Mouse (Mus musculus) neural tube, embryonic 14.5 days (tissue): ENCODE results near the gene Ano6. TPM values are rescaled to one million over a fixed set of nuclear protein-coding genes. Genes with fewer than 3 reads are reported as not detected.

ENCODE experiments used
- ATAC-seq: fragments of 200-750 bp; cut with Nextera tagmentation; 2 replicates; pipeline ENCODE4 v1.8.0; 2017; ENCODE audit warnings: low read depth, mild to moderate bottlenecking, moderate TSS enrichment, moderate library complexity
- H3K27ac ChIP-seq: fragments of 300-500 bp; sonication (generic); 2 replicates; pipeline ENCODE4 v1.5.1; 2014; ENCODE audit warnings: low read depth, mild to moderate bottlenecking, control low read depth, low read length, moderate library complexity, mixed read lengths
- H3K27me3 ChIP-seq: fragments of 300-500 bp; sonication (generic); 2 replicates; pipeline ENCODE4 v1.6.1; 2014; ENCODE audit warnings: low read length; ENCODE audit not compliant: control insufficient read depth, insufficient read depth
- H3K36me3 ChIP-seq: fragments of 300-500 bp; sonication (generic); 2 replicates; pipeline ENCODE4 v1.6.1; 2014; ENCODE audit warnings: low read length, mixed read lengths; ENCODE audit not compliant: control insufficient read depth, insufficient read depth
- H3K4me1 ChIP-seq: fragments of 300-500 bp; sonication (generic); 2 replicates; pipeline ENCODE4 v1.6.1; 2014; ENCODE audit warnings: low read length; ENCODE audit not compliant: control insufficient read depth, insufficient read depth
- H3K4me2 ChIP-seq: fragments of 300-500 bp; sonication (generic); 2 replicates; pipeline ENCODE4 v1.6.1; 2014; ENCODE audit warnings: mild to moderate bottlenecking, low read depth, low read length, control low read depth
- H3K4me3 ChIP-seq: fragments of 300-500 bp; sonication (generic); 2 replicates; pipeline ENCODE4 v1.5.1; 2014; ENCODE audit warnings: low read depth, low read length, control low read depth, mixed read lengths
- H3K9ac ChIP-seq: fragments of 300-500 bp; sonication (generic); replicated peaks from 2 replicates; pipeline ENCODE4 v1.6.1; 2014; ENCODE audit warnings: low read depth, mild to moderate bottlenecking, control low read depth, low read length, mixed read lengths
- H3K9me3 ChIP-seq: fragments of 300-500 bp; sonication (generic); 2 replicates; pipeline ENCODE4 v1.6.1; 2016; ENCODE audit warnings: low read length; ENCODE audit not compliant: control insufficient read depth
- WGBS: fragments of 180-500 bp; shearing (Covaris S2); extraction: QIAGEN DNeasy Blood & Tissue Kit; methylation state at CpG from one replicate; pipeline ENCODE4 v1.1.7; 2014; 5-methylcytosine and 5-hydroxymethylcytosine counted together
- polyA plus RNA-seq: library from polyadenylated mRNA; unstranded; fragments of >200 nt; fragmentation: Nextera tagmentation; extraction: Ambion mirVana; gene quantifications from 2 replicates; pipeline ENCODE4 v1.2.1, GENCODE M21; 2014

Ano6 gene
- polyA plus RNA-seq, 1 experiment from 2014 or later, result 32.3 TPM

GRCm38 (mm10) chr15:95799632-95800031 is 9.0 kb downstream of the Ano6 start:
- Histone ChIP-seq H3K4me2 (no peak overlapping the region), H3K4me1 (peaks cover 11% of the 10 kb centered on the region; the same call in 1 of the 2 replicates), H3K4me3 (no peak overlapping the region), H3K9me3 (no peaks in the 10 kb centered on the region), H3K36me3 (no peaks in the 10 kb centered on the region), H3K9ac (no peak overlapping the region), H3K27me3 (no peaks in the 10 kb centered on the region), H3K27ac (no peak overlapping the region)
- 96% methylated on average over 5 of the region's 5 CpGs for WGBS
- ATAC-seq, result no peak

- H3K36me3 ChIP-seq, result no peaks in the 10 kb centered on the region
These were observed 9.4 kb downstream of the Ano6 start for GRCm38 (mm10) chr15:95800051-95800450.

DNA sequence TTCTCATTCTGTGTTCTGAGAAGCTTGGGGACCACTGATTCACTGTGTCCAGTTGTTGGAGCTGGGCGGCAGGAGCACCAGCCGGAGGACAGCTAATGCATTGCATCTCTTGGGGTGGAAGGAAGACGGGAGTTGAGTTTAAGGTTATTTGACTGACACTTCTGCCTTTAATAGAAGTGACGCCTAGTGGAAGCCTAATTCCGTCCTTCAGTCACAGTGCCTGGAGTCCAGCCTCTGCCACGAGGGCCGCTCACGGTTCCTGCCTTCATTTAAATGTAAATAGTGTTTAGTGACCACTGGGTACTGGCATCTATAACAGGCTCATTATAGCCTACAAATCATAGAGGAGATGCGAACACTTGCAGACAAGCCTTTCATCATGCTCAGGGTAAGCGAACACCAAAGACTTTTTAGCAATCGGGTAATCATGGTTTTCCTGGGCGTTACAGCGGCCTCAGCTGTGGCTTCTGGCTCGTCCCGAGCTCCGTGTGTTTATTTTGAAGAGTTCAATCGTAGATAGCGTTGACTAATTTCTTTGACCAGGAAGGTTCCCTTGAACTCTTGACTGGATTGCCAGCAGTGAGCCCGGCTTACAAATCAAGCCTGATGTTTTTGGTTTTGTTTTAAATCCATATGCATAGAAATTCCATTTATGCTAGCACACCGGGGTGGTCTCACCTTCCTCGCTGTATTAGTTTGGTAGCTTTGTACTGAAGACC is 10.8 kb downstream of the Ano6 start:
- Histone ChIP-seq H3K36me3 (no peaks in the 10 kb centered on the region), H3K4me1 (peaks cover 5% of the 10 kb centered on the region; the same call in 1 of the 2 replicates), H3K4me2 (no peak overlapping the region), H3K4me3 (no peak overlapping the region), H3K9ac (no peak overlapping the region), H3K27me3 (no peaks in the 10 kb centered on the region), H3K9me3 (no peaks in the 10 kb centered on the region), H3K27ac (no peak overlapping the region)
- 63% methylated on average over 21 of the region's 21 CpGs for WGBS
- no peak for ATAC-seq

More at GRCm38 (mm10) chr15:95800051-95800450, 9.4 kb downstream of the Ano6 start:
- no peak overlapping the region for H3K4me2 ChIP-seq
- no peaks in the 10 kb centered on the region for H3K27me3 ChIP-seq
- no peak for ATAC-seq
- no peak overlapping the region for H3K4me3 ChIP-seq
- peaks cover 7% of the 10 kb centered on the region; the same call in 1 of the 2 replicates for H3K4me1 ChIP-seq
- no peak overlapping the region for H3K9ac ChIP-seq
- H3K27ac ChIP-seq, result no peak overlapping the region
- no peaks in the 10 kb centered on the region for H3K9me3 ChIP-seq

DNA sequence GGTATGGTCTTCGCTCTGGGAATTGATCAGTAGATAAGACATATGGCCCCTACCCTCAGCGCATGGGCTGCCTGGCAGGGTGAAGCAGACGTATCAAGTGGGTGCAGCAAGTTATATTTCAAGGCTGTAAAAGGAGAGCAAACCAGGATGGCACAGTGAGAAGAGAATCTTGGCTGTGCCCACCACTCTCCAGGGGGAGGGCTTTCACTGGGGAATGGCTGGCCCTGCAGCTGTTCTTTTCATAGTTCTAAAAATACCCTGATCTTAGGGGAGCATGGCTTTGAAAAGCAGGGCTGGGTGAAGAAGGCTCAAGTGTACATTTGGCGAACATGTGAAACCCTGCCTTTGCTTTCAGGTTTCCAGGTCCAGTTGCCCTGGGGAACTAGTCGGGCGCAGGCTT is 11.5 kb downstream of the Ano6 start:
- 76% methylated on average over 6 of the region's 6 CpGs for WGBS
- Histone ChIP-seq H3K27ac (no peak overlapping the region), H3K27me3 (no peaks in the 10 kb centered on the region)

GRCm38 (mm10) chr15:95802762-95803161 is 12.1 kb downstream of the Ano6 start:
- no peaks in the 10 kb centered on the region for H3K9me3 ChIP-seq
- no peak overlapping the region for H3K27ac ChIP-seq
- H3K4me3 ChIP-seq, result no peak overlapping the region
- no peaks in the 10 kb centered on the region for H3K36me3 ChIP-seq
- no peak overlapping the region for H3K9ac ChIP-seq
- ATAC-seq, result no peak
- H3K4me1 ChIP-seq, result peaks cover 5% of the 10 kb centered on the region; the same call in 1 of the 2 replicates
- no peaks in the 10 kb centered on the region for H3K27me3 ChIP-seq
- H3K4me2 ChIP-seq, result no peak overlapping the region
- 60% methylated on average over 2 of the region's 2 CpGs for WGBS

More for the DNA sequence above, 11.5 kb downstream of the Ano6 start:
- no peak for ATAC-seq
- H3K4me3 ChIP-seq, result no peak overlapping the region
- H3K36me3 ChIP-seq, result no peaks in the 10 kb centered on the region
- H3K4me1 ChIP-seq, result peaks cover 5% of the 10 kb centered on the region; the same call in 1 of the 2 replicates
- no peak overlapping the region for H3K4me2 ChIP-seq
- H3K9me3 ChIP-seq, result no peaks in the 10 kb centered on the region
- H3K9ac ChIP-seq, result no peak overlapping the region

DNA sequence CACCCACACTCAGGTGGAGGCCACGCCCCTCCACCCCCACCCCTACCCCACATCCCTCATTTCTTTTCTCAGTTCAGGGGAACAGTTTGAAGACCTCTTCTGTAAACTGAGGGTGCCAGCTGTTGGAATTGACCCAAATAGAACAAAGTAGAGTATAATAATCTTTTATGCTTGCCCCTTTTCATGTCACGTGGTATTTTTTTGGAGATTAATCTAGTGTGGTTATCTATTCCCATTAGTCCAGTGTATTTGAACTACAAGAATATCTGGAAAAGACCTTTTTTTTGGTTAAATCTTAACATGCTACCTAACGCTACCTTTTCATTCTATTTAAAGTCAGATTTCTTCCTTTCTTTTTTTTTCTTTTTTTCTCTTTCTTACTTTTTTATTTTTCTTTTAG is 12.8 kb downstream of the Ano6 start:
- H3K9me3 ChIP-seq, result no peaks in the 10 kb centered on the region
- no peak overlapping the region for H3K4me3 ChIP-seq
- 88% methylated on average over 3 of the region's 3 CpGs for WGBS

GRCm38 (mm10) chr15:95804255-95804654 is 13.6 kb downstream of the Ano6 start:
- Histone ChIP-seq H3K9me3 (no peaks in the 10 kb centered on the region), H3K27ac (no peak overlapping the region), H3K4me2 (no peak overlapping the region), H3K27me3 (no peaks in the 10 kb centered on the region), H3K36me3 (no peaks in the 10 kb centered on the region), H3K4me3 (no peak overlapping the region), H3K4me1 (peaks cover 5% of the 10 kb centered on the region; the same call in 1 of the 2 replicates), H3K9ac (no peak overlapping the region)
- WGBS, result 33% methylated on average over 7 of the region's 7 CpGs
- 0 out of 2 replicates have a peak, but pooled peaks have one; percentile 24 for ATAC-seq

More for the DNA sequence above, 12.8 kb downstream of the Ano6 start:
- Histone ChIP-seq H3K27me3 (no peaks in the 10 kb centered on the region), H3K9ac (no peak overlapping the region), H3K4me1 (peaks cover 5% of the 10 kb centered on the region; the same call in 1 of the 2 replicates), H3K36me3 (no peaks in the 10 kb centered on the region), H3K4me2 (no peak overlapping the region), H3K27ac (no peak overlapping the region)
- no peak for ATAC-seq

DNA sequence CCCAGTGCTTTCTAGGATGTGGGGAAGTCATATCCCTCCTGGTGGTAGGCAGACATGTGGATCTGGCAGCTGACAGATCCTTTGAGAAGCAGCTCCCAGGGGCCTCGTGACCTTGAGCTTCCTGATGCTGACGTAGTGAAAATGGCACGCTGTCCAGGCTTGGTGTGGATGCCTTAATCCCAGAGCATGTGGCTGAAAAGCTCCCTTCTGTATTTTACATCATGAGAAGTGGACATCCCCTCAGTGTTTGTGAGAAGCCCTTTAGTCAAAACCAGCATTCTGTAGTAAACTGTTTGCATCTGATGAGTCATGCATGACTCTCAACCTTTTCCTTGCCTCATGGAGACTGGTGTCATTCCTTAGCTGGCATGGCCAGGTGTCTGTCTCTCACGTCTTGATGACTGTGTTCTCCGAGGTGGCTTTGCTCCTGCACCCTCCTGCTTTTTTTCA is 14.4 kb downstream of the Ano6 start:
- no peak overlapping the region for H3K4me2 ChIP-seq
- 0 out of 2 replicates have a peak overlapping the region, but pooled peaks have one; percentile 31 for H3K27ac ChIP-seq
- peaks cover 5% of the 10 kb centered on the region; the same call in 1 of the 2 replicates for H3K4me1 ChIP-seq
- 50% methylated on average over 5 of the region's 5 CpGs for WGBS
- no peaks in the 10 kb centered on the region for H3K9me3 ChIP-seq
- H3K9ac ChIP-seq, result no peak overlapping the region
- no peak for ATAC-seq
- no peak overlapping the region for H3K4me3 ChIP-seq
- H3K36me3 ChIP-seq, result no peaks in the 10 kb centered on the region
- H3K27me3 ChIP-seq, result no peaks in the 10 kb centered on the region

DNA sequence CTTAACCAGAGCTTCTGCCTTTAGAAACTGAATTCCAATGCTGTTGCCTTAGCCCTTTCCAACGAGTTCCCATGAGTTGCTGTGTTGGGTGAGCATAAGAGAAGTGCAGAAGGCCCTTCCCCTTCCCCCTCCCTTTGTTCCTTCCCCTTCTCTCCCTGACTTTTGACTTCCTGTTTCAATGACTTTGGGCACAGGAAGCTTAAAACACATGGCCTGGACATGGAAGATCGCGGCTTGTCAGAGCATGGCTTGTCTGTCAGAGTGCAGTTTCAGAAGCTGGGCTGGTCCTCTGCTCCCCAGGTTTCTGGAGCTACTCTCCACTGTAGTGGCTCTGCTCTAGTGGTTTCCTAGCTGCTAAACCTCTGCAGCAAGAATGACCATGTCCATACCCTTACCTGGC is 17.3 kb downstream of the Ano6 start:
- 85% methylated on average over 3 of the region's 3 CpGs for WGBS
- H3K36me3 ChIP-seq, result no peaks in the 10 kb centered on the region
- H3K4me3 ChIP-seq, result no peak overlapping the region
- ATAC-seq, result no peak
- H3K27ac ChIP-seq, result no peak overlapping the region
- H3K4me2 ChIP-seq, result no peak overlapping the region
- H3K9ac ChIP-seq, result no peak overlapping the region
- no peaks in the 10 kb centered on the region for H3K9me3 ChIP-seq
- H3K27me3 ChIP-seq, result no peaks in the 10 kb centered on the region
- peaks cover 5% of the 10 kb centered on the region; the same call in 1 of the 2 replicates for H3K4me1 ChIP-seq
